Mouse (Mus musculus) midbrain, embryonic 16.5 days (tissue): Measurements from ENCODE around the gene Sgms1. TPM values are rescaled to one million over a fixed set of nuclear protein-coding genes. Genes with fewer than 3 reads are reported as not detected.
A peak's percentile ranks its signal among the peaks of the same experiment; 100 is the strongest.
"Not testable (repeated sequence)": the region's sequence is repeated elsewhere in the genome, so short reads cannot be mapped to it uniquely, and the experiment has no call there.

Experiments
- ATAC-seq: fragments of 200-750 bp; cut with Nextera tagmentation; 2 replicates; pipeline ENCODE4 v1.8.0; 2017; ENCODE audit warnings: moderate TSS enrichment
- H3K27ac ChIP-seq: fragments of 300-500 bp; sonication (generic); 2 replicates; pipeline ENCODE4 v1.5.1; 2014; ENCODE audit warnings: mild to moderate bottlenecking, low read length, mixed read lengths
- H3K27me3 ChIP-seq: fragments of 300-500 bp; sonication (generic); 2 replicates; pipeline ENCODE4 v1.6.1; 2014; ENCODE audit warnings: low read depth, low read length, mixed read lengths; ENCODE audit not compliant: control insufficient read depth, insufficient read depth
- H3K36me3 ChIP-seq: fragments of 300-500 bp; sonication (generic); 2 replicates; pipeline ENCODE4 v1.6.1; 2014; ENCODE audit warnings: mild to moderate bottlenecking, low read length, moderate library complexity, mixed read lengths; ENCODE audit not compliant: control insufficient read depth, insufficient read depth
- H3K4me1 ChIP-seq: fragments of 300-500 bp; sonication (generic); 2 replicates; pipeline ENCODE4 v1.6.1; 2014; ENCODE audit warnings: mild to moderate bottlenecking, low read length, mixed read lengths; ENCODE audit not compliant: control insufficient read depth, insufficient read depth
- H3K4me2 ChIP-seq: fragments of 300-500 bp; sonication (generic); 2 replicates; pipeline ENCODE4 v1.6.1; 2014; ENCODE audit warnings: mild to moderate bottlenecking, low read length, mixed read lengths
- H3K4me3 ChIP-seq: fragments of 300-500 bp; sonication (generic); 2 replicates; pipeline ENCODE4 v1.5.1; 2014; ENCODE audit warnings: low read depth, mild to moderate bottlenecking, low read length, moderate library complexity, mixed read lengths
- H3K9ac ChIP-seq: fragments of 300-500 bp; sonication (generic); 2 replicates; pipeline ENCODE4 v1.6.1; 2014; ENCODE audit warnings: low read depth, low read length, mixed read lengths
- H3K9me3 ChIP-seq: fragments of 300-500 bp; sonication (generic); replicated peaks from 2 replicates; pipeline ENCODE4 v1.6.1; 2014; ENCODE audit warnings: mild to moderate bottlenecking, low read length, mixed read lengths; ENCODE audit not compliant: control insufficient read depth, poor library complexity, severe bottlenecking
- WGBS: fragments of 180-500 bp; shearing (Covaris S2); extraction: QIAGEN DNeasy Blood & Tissue Kit; methylation state at CpG from one replicate; pipeline ENCODE4 v1.1.7; 2014; 5-methylcytosine and 5-hydroxymethylcytosine counted together
- polyA plus RNA-seq: library from polyadenylated mRNA; unstranded; fragments of >200 nt; fragmentation: Nextera tagmentation; extraction: Ambion mirVana; gene quantifications from 2 replicates; pipeline ENCODE4 v1.2.1, GENCODE M21; 2015

Gene Sgms1
- polyA plus RNA-seq, 1 experiment from 2014 or later, result 20.2 TPM

GRCm38 (mm10) chr19:32148710-32149109, 240.8 kb downstream of the Sgms1 start:
- H3K27me3 ChIP-seq, result no peaks in the 10 kb centered on the region
- no peaks in the 10 kb centered on the region for H3K36me3 ChIP-seq
- no peak for ATAC-seq
- H3K9ac ChIP-seq, result no peak overlapping the region
- no peak overlapping the region for H3K4me2 ChIP-seq
- no peak overlapping the region for H3K4me3 ChIP-seq
- WGBS, result 91% methylated on average over 5 of the region's 5 CpGs
- H3K27ac ChIP-seq, result no peak overlapping the region
- no peaks in the 10 kb centered on the region for H3K4me1 ChIP-seq
- no peaks in the 10 kb centered on the region for H3K9me3 ChIP-seq

DNA sequence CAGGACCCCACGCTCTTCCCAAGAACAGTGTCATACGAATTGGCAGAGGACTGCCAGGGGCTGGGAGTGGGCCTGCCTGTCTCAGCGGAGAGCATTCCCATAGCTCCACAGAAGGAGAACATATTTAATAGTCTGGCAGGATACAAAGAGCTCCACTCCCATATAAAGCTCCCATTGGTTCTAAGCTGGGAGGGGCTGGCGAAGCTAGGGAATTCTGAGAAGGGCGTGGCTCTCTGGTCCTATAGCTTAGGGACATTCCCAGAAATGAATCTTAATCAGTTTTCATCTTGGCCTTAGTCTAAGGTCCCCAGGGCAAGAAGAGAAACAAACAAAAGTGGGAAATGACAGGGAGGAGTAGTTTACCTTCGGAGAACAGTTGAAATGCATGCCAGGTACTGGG, 247.1 kb downstream of the Sgms1 start:
- no peak for ATAC-seq
- H3K4me2 ChIP-seq, result no peak overlapping the region
- H3K36me3 ChIP-seq, result no peaks in the 10 kb centered on the region
- no peak overlapping the region for H3K27ac ChIP-seq
- 90% methylated on average over 6 of the region's 6 CpGs for WGBS
- no peaks in the 10 kb centered on the region for H3K4me1 ChIP-seq
- H3K27me3 ChIP-seq, result no peaks in the 10 kb centered on the region
- no peaks in the 10 kb centered on the region for H3K9me3 ChIP-seq
- no peak overlapping the region for H3K4me3 ChIP-seq
- H3K9ac ChIP-seq, result no peak overlapping the region

DNA sequence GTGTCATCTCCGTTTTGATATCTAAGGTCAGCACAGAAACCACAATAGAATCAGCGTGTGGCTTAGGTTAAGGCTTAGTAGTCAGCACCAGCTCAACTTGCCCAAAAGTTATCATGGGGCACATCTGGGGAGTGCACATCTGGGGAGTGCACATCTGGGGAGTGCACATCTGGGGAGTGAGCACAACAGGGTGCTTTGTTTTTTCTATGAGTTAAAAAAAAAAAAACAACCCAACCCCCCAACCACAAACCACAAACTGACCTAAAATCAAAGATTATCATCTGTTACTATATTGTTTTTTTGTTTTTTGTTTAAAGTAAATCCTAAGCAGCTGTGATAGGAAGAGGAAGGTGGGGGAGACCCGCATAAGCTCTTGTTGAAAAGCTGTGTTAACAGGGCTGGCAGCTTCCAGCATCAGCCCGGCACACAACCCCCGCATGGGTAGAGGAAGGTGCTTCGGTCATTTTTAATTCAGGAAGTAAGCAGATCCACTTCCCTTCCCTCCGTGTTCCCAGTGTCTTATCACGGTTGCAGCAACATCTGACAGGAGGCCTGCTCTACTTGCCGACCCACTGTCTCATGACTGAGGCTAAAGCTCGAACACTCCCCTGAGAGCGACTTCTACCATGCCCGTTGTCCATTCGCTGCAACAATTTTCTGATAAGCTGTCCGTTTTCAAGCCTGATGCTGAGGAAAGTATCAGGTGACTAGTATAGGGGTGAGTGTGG, 251.0 kb downstream of the Sgms1 start:
- 83% methylated on average over 14 of the region's 14 CpGs for WGBS
- peaks cover 3% of the 10 kb centered on the region for H3K4me1 ChIP-seq
- H3K9me3 ChIP-seq, result no peaks in the 10 kb centered on the region
- no peaks in the 10 kb centered on the region for H3K27me3 ChIP-seq
- H3K9ac ChIP-seq, result no peak overlapping the region
- H3K4me2 ChIP-seq, result no peak overlapping the region
- H3K27ac ChIP-seq, result no peak overlapping the region
- no peak for ATAC-seq
- no peaks in the 10 kb centered on the region for H3K36me3 ChIP-seq
- H3K4me3 ChIP-seq, result no peak overlapping the region

- no peaks in the 10 kb centered on the region for H3K27me3 ChIP-seq
- ATAC-seq, result no peak
- no peak overlapping the region for H3K9ac ChIP-seq
- WGBS, result 79% methylated on average over 5 of the region's 5 CpGs
- no peak overlapping the region for H3K4me3 ChIP-seq
- H3K4me1 ChIP-seq, result peaks cover 3% of the 10 kb centered on the region
- no peaks in the 10 kb centered on the region for H3K36me3 ChIP-seq
- no peak overlapping the region for H3K4me2 ChIP-seq
- no peaks in the 10 kb centered on the region for H3K9me3 ChIP-seq
- no peak overlapping the region for H3K27ac ChIP-seq
Measured at GRCm38 (mm10) chr19:32137904-32138303, 251.6 kb downstream of the Sgms1 start.

DNA sequence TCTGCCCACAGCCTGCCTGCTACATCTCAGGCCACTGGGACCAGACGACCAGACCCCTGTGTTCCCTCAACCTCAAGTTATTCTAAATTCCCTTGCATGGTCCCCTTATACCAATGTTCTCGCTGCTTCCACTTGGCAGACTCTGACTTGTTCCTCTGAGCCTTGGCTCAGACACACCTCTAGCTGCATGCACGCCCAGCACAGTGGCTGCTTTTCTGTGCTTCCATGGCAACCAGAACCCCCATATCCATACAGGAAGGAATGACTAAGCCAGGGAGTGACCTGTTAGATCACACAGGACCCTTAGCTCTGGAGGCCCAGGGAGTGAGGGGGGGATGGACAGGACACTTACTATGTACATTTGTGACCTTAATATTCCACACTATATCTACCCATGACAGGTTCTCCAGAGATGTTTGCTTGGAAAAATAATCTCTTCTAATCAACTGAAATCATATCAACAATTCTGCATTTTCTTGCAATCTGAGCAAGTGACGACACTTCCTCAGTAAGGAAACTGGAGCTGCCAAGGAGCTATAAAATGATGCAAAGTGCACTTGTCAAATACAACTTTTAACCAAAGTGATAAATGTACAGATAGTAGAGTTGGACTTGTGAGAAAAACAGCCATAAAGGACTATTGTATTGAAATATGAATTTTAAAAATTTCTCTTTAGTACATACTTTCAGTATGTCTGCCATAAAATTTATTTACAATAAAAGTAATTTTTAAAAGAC, 252.5 kb downstream of the Sgms1 start:
- H3K9me3 ChIP-seq, result no peaks in the 10 kb centered on the region
- no peak overlapping the region for H3K9ac ChIP-seq
- 40% methylated on average over 4 of the region's 4 CpGs for WGBS
- H3K4me1 ChIP-seq, result peaks cover 3% of the 10 kb centered on the region
- ATAC-seq, result no peak
- no peak overlapping the region for H3K4me2 ChIP-seq
- no peaks in the 10 kb centered on the region for H3K36me3 ChIP-seq
- H3K27me3 ChIP-seq, result no peaks in the 10 kb centered on the region
- H3K4me3 ChIP-seq, result no peak overlapping the region
- no peak overlapping the region for H3K27ac ChIP-seq

GRCm38 (mm10) chr19:32131707-32132488, 257.6 kb downstream of the Sgms1 start:
- not testable (repeated sequence) for H3K9me3 ChIP-seq, H3K9ac ChIP-seq, H3K4me3 ChIP-seq, H3K4me1 ChIP-seq, H3K27me3 ChIP-seq, H3K36me3 ChIP-seq, H3K4me2 ChIP-seq, H3K27ac ChIP-seq
- ATAC-seq, result peak; percentile 54; the same call in 1 of the 2 replicates
- 87% methylated on average over 14 of the region's 17 CpGs for WGBS

- H3K9ac ChIP-seq, result no peak overlapping the region
- no peaks in the 10 kb centered on the region for H3K4me1 ChIP-seq
- no peak overlapping the region for H3K4me3 ChIP-seq
- 93% methylated on average over 8 of the region's 8 CpGs for WGBS
- H3K4me2 ChIP-seq, result no peak overlapping the region
- H3K27ac ChIP-seq, result no peak overlapping the region
- no peaks in the 10 kb centered on the region for H3K9me3 ChIP-seq
- no peak for ATAC-seq
- no peaks in the 10 kb centered on the region for H3K27me3 ChIP-seq
- no peaks in the 10 kb centered on the region for H3K36me3 ChIP-seq
Measured at GRCm38 (mm10) chr19:32129281-32129680, 260.2 kb downstream of the Sgms1 start.

- no peak overlapping the region for H3K4me3 ChIP-seq
Measured at GRCm38 (mm10) chr19:32127180-32127850, 262.2 kb downstream of the Sgms1 start.

More at GRCm38 (mm10) chr19:32127180-32127850, 262.2 kb downstream of the Sgms1 start:
- Histone ChIP-seq H3K9me3 (no peaks in the 10 kb centered on the region), H3K9ac (no peak overlapping the region), H3K4me2 (no peak overlapping the region), H3K36me3 (no peaks in the 10 kb centered on the region), H3K27me3 (no peaks in the 10 kb centered on the region), H3K4me1 (no peaks in the 10 kb centered on the region), H3K27ac (no peak overlapping the region)
- WGBS, result 82% methylated on average over 10 of the region's 10 CpGs
- no peak for ATAC-seq
